Mouse (Mus musculus) layer of hippocampus, adult 11-12 months (tissue): ENCODE measurements around the gene Gm49340.
"Not testable (repeated sequence)": the region's sequence is repeated elsewhere in the genome, so short reads cannot be mapped to it uniquely, and the experiment has no call there.

Experiments
- DNase-seq: peaks from one replicate; pipeline ENCODE4 v3.0.0; 2022; ENCODE audit warnings: low spot score

Gene Gm49340

GRCm38 (mm10) chr11:73329442-73329841 lies at the start of gene Gm49340, which contains the start of the genes Aspa and Spata22:
Gene Gm49340, plus strand, starts transcription at chr11:73329741.
Gene Aspa, minus strand, starts transcription at chr11:73329596.
Gene Spata22, plus strand, starts transcription at chr11:73329741.
- DNase-seq, result no peak

- no peak for DNase-seq
Measured at GRCm38 (mm10) chr11:73280710-73281109, 48.8 kb upstream of the Gm49340 start.

- peak; percentile 79 for DNase-seq
Measured at GRCm38 (mm10) chr11:73281528-73282027, 48.0 kb upstream of the Gm49340 start.

GRCm38 (mm10) chr11:73283369-73283768 lies 46.2 kb upstream of the Gm49340 start:
- peak; percentile 43 for DNase-seq

- no peak for DNase-seq
Measured at GRCm38 (mm10) chr11:73283926-73284325, 45.6 kb upstream of the Gm49340 start.

GRCm38 (mm10) chr11:73284351-73284750 lies 45.2 kb upstream of the Gm49340 start:
- DNase-seq, result peak; percentile 43

GRCm38 (mm10) chr11:73289621-73290020 lies 39.9 kb upstream of the Gm49340 start:
- no peak for DNase-seq

GRCm38 (mm10) chr11:73303123-73303522 lies 26.4 kb upstream of the Gm49340 start:
- DNase-seq, result no peak

- DNase-seq, result no peak
Measured at GRCm38 (mm10) chr11:73315961-73316360, 13.6 kb upstream of the Gm49340 start.

- not testable (repeated sequence) for DNase-seq
Measured at GRCm38 (mm10) chr11:73318581-73318980, 11.0 kb upstream of the Gm49340 start.

GRCm38 (mm10) chr11:73321064-73321463 lies 8.5 kb upstream of the Gm49340 start:
- not testable (repeated sequence) for DNase-seq

GRCm38 (mm10) chr11:73323906-73324830 lies 5.4 kb upstream of the Gm49340 start:
- DNase-seq, result no peak

GRCm38 (mm10) chr11:73326485-73326886 lies 3.1 kb upstream of the Gm49340 start:
- no peak for DNase-seq

GRCm38 (mm10) chr11:73327361-73327760 lies 2.2 kb upstream of the Gm49340 start:
- DNase-seq, result no peak

GRCm38 (mm10) chr11:73333357-73333756 lies 3.8 kb downstream of the Gm49340 start:
- no peak for DNase-seq

- no peak for DNase-seq
Measured at GRCm38 (mm10) chr11:73336919-73337318, 7.4 kb downstream of the Gm49340 start.

GRCm38 (mm10) chr11:73350483-73350882 lies 20.9 kb downstream of the Gm49340 start, which contains the start of gene Olfr20:
Gene Olfr20, plus strand, starts transcription at chr11:73350783.
- DNase-seq, result no peak

- DNase-seq, result no peak
Measured at GRCm38 (mm10) chr11:73370946-73371345, 41.4 kb downstream of the Gm49340 start, which contains the start of gene Olfr376. Gene Olfr376, plus strand, starts transcription at chr11:73371246.

GRCm38 (mm10) chr11:73395374-73395773 lies 65.8 kb downstream of the Gm49340 start:
- DNase-seq, result no peak

- DNase-seq, result no peak
Measured at GRCm38 (mm10) chr11:73399514-73399913, 70.0 kb downstream of the Gm49340 start, which contains the start of gene Olfr1. Gene Olfr1, minus strand, starts transcription at chr11:73399614.
